Mouse (Mus musculus) limb, embryonic 14.5 days (tissue): ENCODE measurements around the gene Btnl6. TPM values are rescaled to one million over a fixed set of nuclear protein-coding genes. Genes with fewer than 3 reads are reported as not detected.
"Not testable (repeated sequence)": the region's sequence is repeated elsewhere in the genome, so short reads cannot be mapped to it uniquely, and the experiment has no call there.

ENCODE experiments used
- ATAC-seq: fragments of 200-750 bp; cut with Nextera tagmentation; 2 replicates; pipeline ENCODE4 v1.8.0; 2017; ENCODE audit warnings: low read depth, moderate number of reproducible peaks, moderate TSS enrichment; ENCODE audit not compliant: low FRiP score
- DNase-seq: peaks from one replicate; pipeline ENCODE4 v3.0.0-alpha.2; 2015; ENCODE audit warnings: low spot score
- H3K27ac ChIP-seq: fragments of 300-500 bp; sonication (generic); replicated peaks from 2 replicates; pipeline ENCODE4 v1.5.1; 2014; ENCODE audit warnings: low read depth, mild to moderate bottlenecking, low read length, moderate library complexity, mixed read lengths
- H3K27me3 ChIP-seq: fragments of 300-500 bp; sonication (generic); 2 replicates; pipeline ENCODE4 v1.6.1; 2014; ENCODE audit warnings: low read length, mixed read lengths; ENCODE audit not compliant: control insufficient read depth, insufficient read depth
- H3K36me3 ChIP-seq: fragments of 300-500 bp; sonication (generic); 2 replicates; pipeline ENCODE4 v1.6.1; 2014; ENCODE audit warnings: mild to moderate bottlenecking, low read length, moderate library complexity, mixed read lengths; ENCODE audit not compliant: control insufficient read depth, insufficient read depth
- H3K4me1 ChIP-seq: fragments of 300-500 bp; sonication (generic); 2 replicates; pipeline ENCODE4 v1.6.1; 2014; ENCODE audit warnings: antibody characterized with exemption, low read length, mixed read lengths; ENCODE audit not compliant: control insufficient read depth, insufficient read depth
- H3K4me2 ChIP-seq: fragments of 300-500 bp; sonication (generic); replicated peaks from 2 replicates; pipeline ENCODE4 v1.6.1; 2014; ENCODE audit warnings: low read depth, mild to moderate bottlenecking, low read length, moderate library complexity; ENCODE audit not compliant: severe bottlenecking
- H3K4me3 ChIP-seq: fragments of 300-500 bp; sonication (generic); replicated peaks from 2 replicates; pipeline ENCODE4 v1.5.1; 2014; ENCODE audit warnings: low read length
- H3K9ac ChIP-seq: fragments of 300-500 bp; sonication (generic); 2 replicates; pipeline ENCODE4 v1.6.1; 2014; ENCODE audit warnings: mild to moderate bottlenecking, low read depth, low read length, moderate library complexity; ENCODE audit not compliant: severe bottlenecking
- H3K9me3 ChIP-seq: fragments of 300-500 bp; sonication (generic); 2 replicates; pipeline ENCODE4 v1.6.1; 2016; ENCODE audit warnings: low read length; ENCODE audit not compliant: control insufficient read depth
- POLR2A ChIP-seq: fragments of 200-500 bp; IDR thresholded peaks from 2 replicates; pipeline ENCODE4 v1.8.0; 2012; ENCODE audit warnings: inconsistent platforms, mild to moderate bottlenecking, moderate library complexity, borderline replicate concordance; ENCODE audit not compliant: insufficient read depth, insufficient read length; ENCODE audit errors: extremely low read depth
- WGBS: fragments of 180-500 bp; shearing (Covaris S2); extraction: QIAGEN DNeasy Blood & Tissue Kit; methylation state at CpG from one replicate; pipeline ENCODE4 v1.1.7; 2014; 5-methylcytosine and 5-hydroxymethylcytosine counted together
- polyA plus RNA-seq, 2 experiments: library from polyadenylated mRNA; depleted of rRNA in 1 of 2; stranded (reverse) in 1 of 2; unstranded in 1 of 2; fragments of >200 nt; fragmentation: Nextera tagmentation in 1 of 2; extraction: Ambion mirVana in 1 of 2; gene quantifications; 2 replicates each; pipeline versions ENCODE4 v1.2.1 to v1.2.3; 2012 to 2014

Btnl6 gene
- polyA plus RNA-seq, 2 experiments = not detected

GRCm38 (mm10) chr17:34555483-34555882 is 38.3 kb upstream of the Btnl6 start:
- no peak overlapping the region for H3K4me2 ChIP-seq
- no peaks in the 10 kb centered on the region for H3K27me3 ChIP-seq
- no peak for TF ChIP-seq POLR2A
- H3K36me3 ChIP-seq = no peaks in the 10 kb centered on the region
- H3K27ac ChIP-seq = no peak overlapping the region
- H3K4me1 ChIP-seq = no peaks in the 10 kb centered on the region
- ATAC-seq = no peak
- H3K9me3 ChIP-seq = no peaks in the 10 kb centered on the region
- no peak overlapping the region for H3K9ac ChIP-seq
- no peak overlapping the region for H3K4me3 ChIP-seq
- DNase-seq = peak; percentile 40
- WGBS = 26% methylated on average over 5 of the region's 5 CpGs

GRCm38 (mm10) chr17:34549843-34550242 is 32.7 kb upstream of the Btnl6 start:
- H3K4me2 ChIP-seq = no peak overlapping the region
- H3K36me3 ChIP-seq = no peaks in the 10 kb centered on the region
- 77% methylated on average over 2 of the region's 2 CpGs for WGBS
- no peaks in the 10 kb centered on the region for H3K27me3 ChIP-seq
- DNase-seq (no peak), ATAC-seq (no peak)
- no peaks in the 10 kb centered on the region for H3K4me1 ChIP-seq
- no peak overlapping the region for H3K4me3 ChIP-seq
- TF ChIP-seq POLR2A = no peak
- no peak overlapping the region for H3K27ac ChIP-seq
- no peaks in the 10 kb centered on the region for H3K9me3 ChIP-seq
- no peak overlapping the region for H3K9ac ChIP-seq

GRCm38 (mm10) chr17:34549156-34549555 is 32.0 kb upstream of the Btnl6 start:
- Histone ChIP-seq H3K4me3 (no peak overlapping the region), H3K27me3 (no peaks in the 10 kb centered on the region), H3K27ac (no peak overlapping the region), H3K4me2 (no peak overlapping the region), H3K36me3 (no peaks in the 10 kb centered on the region), H3K4me1 (no peaks in the 10 kb centered on the region), H3K9me3 (no peaks in the 10 kb centered on the region), H3K9ac (no peak overlapping the region)
- TF ChIP-seq POLR2A = no peak
- ATAC-seq (no peak), DNase-seq (no peak)
- 83% methylated on average over 3 of the region's 3 CpGs for WGBS

- Histone ChIP-seq H3K27ac (no peak overlapping the region), H3K4me1 (no peaks in the 10 kb centered on the region), H3K9me3 (no peaks in the 10 kb centered on the region), H3K4me3 (no peak overlapping the region), H3K9ac (no peak overlapping the region), H3K36me3 (no peaks in the 10 kb centered on the region), H3K4me2 (no peak overlapping the region), H3K27me3 (no peaks in the 10 kb centered on the region)
- TF ChIP-seq POLR2A = no peak
- 86% methylated on average over 4 of the region's 4 CpGs for WGBS
- ATAC-seq (no peak), DNase-seq (no peak)
Measured at GRCm38 (mm10) chr17:34547601-34548000, 30.4 kb upstream of the Btnl6 start.

- H3K4me1 ChIP-seq = no peaks in the 10 kb centered on the region
- DNase-seq (no peak), ATAC-seq (no peak)
- no peak overlapping the region for H3K27ac ChIP-seq
- no peaks in the 10 kb centered on the region for H3K27me3 ChIP-seq
- no peak overlapping the region for H3K4me2 ChIP-seq
- H3K9me3 ChIP-seq = no peaks in the 10 kb centered on the region
- no peak for TF ChIP-seq POLR2A
- H3K4me3 ChIP-seq = no peak overlapping the region
- H3K9ac ChIP-seq = no peak overlapping the region
- no peaks in the 10 kb centered on the region for H3K36me3 ChIP-seq
- WGBS = 100% methylated on average over 1 of the region's 1 CpGs
Measured at GRCm38 (mm10) chr17:34546797-34547196, 29.6 kb upstream of the Btnl6 start.

GRCm38 (mm10) chr17:34543567-34543966 is 26.4 kb upstream of the Btnl6 start:
- not testable (repeated sequence) for H3K4me2 ChIP-seq, ATAC-seq, DNase-seq, H3K27ac ChIP-seq, H3K4me1 ChIP-seq, H3K9ac ChIP-seq, H3K4me3 ChIP-seq, H3K27me3 ChIP-seq, H3K9me3 ChIP-seq, H3K36me3 ChIP-seq
- WGBS = 96% methylated on average over 12 of the region's 13 CpGs
